Mouse (Mus musculus): ENCODE results near the gene BC024978.

BC024978 gene

DNA sequence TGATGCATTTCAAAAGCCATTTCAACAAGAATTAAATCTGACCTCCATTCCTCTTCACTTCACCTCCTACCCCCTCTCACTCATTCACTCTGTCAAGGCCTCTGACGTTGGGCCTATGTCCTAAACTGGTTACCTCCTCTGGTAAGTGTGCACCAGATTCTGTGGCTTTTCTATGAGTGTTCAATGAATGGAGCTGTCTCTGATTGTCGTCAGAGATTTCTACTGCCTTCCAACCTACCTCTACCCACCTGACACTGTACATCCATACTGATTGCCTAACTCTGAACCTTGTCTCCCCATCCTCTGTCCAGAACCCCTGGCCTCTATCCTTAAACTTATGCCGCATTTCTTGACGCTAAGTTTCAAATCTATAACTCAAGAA is 17.6 kb upstream of the BC024978 start:
- no peak for DNase-seq (ENCODE audit: low read depth)

DNA sequence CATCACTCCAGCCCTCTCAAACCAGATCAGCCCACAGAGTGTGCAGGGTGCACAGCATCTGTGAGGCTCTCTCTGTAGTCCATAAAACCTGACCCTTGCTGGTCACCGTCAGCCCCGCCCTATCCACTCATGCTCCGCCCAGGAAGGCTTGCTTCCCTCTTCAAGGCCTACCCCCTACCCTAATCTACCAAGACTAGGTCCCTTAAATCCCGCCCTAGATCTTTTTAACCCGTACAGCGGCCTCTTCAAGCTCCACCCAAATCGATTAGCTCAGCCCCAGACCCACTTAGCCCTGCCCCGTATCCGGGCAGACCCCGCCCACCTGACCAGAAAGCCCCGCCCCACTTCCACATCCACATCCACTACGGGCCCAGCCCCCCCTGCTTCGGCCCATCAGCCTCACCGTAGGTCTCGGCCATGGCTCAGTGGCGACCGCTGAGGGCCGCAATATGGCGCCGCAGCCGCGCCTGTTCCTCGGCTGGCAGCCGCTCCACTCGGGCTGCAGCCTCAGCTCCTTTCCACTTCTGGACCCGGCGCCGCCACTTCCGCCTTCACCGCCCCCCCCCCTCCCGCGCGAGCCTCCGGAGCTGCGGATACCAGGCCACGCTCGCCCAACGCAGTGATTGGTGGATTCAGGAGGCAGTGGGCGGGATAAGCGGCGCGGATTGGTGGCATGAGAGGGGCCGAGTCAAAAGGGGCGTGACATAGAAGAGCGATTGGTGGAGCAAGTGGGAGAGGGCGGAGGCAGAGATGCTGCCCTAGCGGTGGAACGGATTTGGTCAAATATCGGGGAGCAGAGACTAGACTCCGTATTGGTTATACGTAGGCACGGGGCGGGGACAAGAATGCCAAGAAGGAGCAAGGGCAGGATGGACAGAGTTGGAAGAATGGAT is 17.0 kb upstream of the BC024978 start, which contains the start of gene Rab4b:
Gene Rab4b (minus strand): TSS at position 573 of the 893 bp plus-strand sequence.
- peak; percentile 99 for DNase-seq (ENCODE audit: low read depth)

DNA sequence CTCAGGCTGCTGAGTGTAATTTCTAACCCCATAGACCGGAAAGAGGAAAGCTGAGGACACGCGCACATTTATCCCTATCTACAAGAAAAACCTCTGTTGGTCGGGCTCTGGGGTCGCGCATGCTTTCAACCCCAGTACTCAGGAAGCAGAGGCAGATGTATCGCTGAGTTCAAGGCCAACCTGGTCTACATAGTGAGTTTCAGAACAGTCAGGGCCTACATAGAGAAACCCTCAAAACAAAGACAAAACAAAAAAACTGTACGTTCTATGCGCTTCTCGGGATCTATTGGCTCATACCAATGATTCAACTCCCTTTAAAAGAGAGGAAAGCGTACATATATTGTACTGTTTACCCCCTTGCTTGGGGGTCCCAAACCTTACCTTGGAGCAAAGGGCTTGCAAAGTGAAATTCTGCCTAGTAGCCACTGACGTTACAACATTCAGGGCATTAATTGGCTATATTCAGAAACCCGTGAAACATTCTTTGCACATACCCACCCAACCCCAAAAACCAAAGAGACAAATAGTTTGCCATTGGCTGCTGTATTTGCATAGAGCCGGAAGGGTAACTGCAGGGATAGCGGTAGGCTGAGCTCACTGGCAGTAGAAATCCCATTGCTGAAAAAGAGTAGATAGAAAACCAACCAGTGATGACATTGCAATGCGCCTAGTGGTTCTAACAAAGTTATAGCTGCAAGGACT is 16.2 kb upstream of the BC024978 start:
- DNase-seq (ENCODE audit: low read depth) = no peak

DNA sequence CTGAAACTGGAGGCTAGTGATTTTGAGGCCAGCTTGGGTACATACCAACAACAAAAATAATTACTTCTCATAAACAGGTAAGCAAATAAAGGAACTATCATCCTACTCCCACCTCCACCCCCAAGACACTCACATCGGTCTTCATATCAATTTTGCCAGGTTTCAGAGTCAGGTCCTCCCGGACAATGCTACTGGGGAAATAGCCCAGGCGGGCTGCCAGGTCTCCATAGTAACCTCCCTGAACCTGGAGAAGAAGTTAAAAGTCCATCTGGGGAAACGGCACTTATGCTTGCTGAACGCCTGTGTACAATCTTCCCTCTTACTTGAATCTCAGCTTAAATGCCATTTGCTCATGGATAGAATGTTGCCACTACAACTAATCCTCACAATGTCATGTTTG is 15.5 kb upstream of the BC024978 start:
- DNase-seq (ENCODE audit: low read depth) = no peak

DNA sequence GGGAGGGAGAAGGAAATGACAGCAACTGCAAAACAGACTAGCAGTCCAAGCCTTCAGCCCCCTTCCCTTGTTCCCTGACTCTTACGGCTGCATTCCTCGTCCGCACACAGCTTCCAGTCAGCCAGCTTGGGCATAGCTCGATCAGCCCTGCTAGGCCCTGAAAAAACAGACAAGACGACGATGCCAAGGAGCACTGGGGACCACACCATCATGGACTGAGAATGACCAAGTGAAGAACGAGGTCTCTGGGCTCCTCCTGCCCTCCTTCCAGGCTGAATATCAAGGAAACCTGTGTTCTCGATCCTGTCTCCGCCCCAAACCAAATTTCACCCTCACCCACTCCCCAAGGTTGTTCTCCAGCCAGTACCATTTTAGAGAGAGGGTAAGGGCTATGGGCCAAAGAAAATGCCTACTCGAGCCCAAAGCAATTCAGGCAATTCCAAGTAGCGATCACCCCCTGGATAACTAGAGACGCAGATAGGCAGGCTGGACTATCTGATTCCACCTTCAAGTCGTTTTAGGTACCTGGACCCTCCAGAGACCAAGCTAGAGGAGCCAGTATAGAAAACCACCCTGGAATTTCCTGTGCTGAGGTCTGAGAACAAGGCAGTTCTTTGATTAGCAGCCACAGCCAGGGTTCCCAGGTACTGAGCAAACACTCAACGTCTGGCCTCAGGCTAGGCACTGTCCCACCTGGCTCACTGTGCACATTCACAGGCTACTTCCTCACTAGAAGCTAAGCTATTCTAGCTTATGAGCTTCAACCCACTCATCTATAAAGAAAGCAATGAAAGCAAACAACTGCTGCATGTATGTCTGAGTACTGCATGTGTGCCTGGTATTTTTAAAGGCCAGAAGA is 14.5 kb upstream of the BC024978 start, which contains the start of the genes Gm21983 and Mia:
Gene Gm21983 (minus strand): TSS at position 250 of the 859 bp plus-strand sequence.
Gene Mia (minus strand): TSS at position 321 of the 859 bp plus-strand sequence.
- no peak for DNase-seq (ENCODE audit: low read depth)

DNA sequence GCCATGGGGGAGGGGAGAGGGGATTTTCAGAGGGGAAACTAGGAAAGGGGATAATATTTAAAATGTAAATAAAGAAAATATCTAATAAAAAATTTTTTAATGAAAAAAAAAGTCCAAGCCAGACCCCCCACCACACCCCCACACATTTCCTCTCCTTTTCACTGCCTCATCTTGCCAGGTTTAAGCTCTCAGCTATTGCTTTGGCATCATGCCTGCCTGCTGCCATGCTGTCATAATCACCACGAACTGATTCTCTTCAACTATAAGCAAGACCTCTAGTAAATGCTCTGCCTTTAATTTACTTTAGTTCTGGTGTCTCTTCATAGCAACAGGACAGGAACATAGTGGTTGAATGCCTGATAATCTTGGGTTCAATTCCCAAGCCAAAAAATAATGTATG is 13.1 kb upstream of the BC024978 start:
- no peak for DNase-seq (ENCODE audit: low read depth)

DNA sequence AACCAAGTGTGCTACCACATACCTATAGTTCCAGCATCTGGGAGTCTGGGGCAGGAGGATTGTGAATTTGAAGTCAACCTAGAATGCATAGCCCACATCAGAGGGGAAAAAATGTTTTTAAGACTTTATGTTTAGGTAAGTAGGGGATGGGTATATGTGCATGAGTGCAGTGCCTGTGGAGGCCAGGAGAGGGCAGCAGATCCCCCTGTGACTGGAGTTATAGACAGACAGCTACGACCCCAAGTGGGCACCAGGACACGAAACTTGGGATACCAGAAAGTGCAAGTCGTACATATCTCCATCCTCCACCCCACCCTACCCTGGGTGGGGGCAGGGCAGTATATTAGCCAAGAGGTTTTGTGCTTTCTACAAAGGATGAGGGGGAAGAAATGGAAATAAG is 10.6 kb upstream of the BC024978 start:
- DNase-seq (ENCODE audit: low read depth) = peak; percentile 44

DNA sequence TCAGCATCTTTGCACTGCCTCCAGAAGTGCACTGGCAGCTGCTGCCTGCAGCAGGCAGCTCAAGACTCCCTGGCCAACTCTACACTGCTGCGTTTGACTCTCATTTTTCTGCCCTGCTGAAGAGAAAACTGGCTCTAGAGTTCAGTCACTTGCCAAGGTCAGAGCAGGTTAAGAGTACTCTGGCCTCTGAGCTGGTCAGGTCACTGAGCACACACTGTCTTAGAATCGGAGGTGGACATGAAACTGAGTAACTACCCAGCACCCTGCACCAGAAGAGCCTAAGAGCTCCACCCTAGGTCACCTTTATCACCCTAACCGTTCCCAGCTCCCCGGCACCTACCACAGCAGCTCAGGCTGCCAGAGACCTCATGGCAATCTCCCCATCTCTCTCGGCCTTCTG is 9.6 kb upstream of the BC024978 start:
- no peak for DNase-seq (ENCODE audit: low read depth)

DNA sequence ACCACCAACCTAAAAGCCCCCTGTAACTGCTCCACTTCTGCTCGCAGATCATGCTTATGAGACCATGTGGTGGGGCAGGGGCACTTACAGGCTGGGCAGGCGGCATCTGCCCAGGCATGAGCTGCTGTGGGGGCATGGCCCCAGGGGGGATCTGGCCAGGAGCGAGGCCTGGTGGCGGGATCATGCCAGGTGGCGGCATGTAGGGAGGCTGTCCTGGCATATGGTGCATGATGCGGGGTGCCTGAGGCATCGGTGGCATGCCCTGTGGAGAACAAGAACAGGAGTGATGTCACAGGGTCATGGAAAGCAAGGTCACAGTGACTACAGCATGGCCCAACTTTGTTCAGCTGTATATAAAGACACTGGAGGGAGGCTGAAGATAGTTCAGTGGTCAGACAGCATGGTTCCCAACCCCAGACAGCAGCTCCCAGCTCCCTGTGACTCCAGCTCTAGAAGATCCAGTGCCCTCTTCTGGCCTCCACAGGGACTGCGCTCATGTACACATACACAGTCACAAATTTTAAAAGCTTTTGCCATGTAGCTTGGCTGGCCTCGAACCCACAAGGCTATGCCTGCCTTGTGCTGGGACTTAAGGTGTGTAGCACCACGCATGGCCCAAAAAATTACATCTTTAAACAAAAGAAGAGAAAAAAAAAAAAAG is 6.2 kb upstream of the BC024978 start:
- no peak for DNase-seq (ENCODE audit: low read depth)

DNA sequence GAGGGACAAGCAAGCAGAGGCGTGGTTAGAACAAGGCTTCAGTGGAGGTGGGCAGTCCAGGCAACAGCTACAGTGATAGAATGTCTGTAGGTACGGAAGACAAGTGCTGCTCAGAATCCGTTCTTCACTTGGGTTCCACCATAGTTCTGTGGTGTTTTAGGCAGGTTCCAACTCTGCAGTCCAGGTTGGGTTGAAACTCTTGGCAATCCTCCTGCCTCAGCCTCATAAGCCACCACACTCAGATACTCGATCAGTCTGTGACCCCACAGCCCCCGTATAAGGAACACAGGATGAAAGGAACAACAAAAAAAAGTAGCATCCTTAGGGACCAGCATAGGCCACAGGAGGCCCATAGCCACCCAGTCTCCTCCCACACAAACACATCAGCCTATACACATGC is 3.1 kb upstream of the BC024978 start:
- no peak for DNase-seq (ENCODE audit: low read depth)

DNA sequence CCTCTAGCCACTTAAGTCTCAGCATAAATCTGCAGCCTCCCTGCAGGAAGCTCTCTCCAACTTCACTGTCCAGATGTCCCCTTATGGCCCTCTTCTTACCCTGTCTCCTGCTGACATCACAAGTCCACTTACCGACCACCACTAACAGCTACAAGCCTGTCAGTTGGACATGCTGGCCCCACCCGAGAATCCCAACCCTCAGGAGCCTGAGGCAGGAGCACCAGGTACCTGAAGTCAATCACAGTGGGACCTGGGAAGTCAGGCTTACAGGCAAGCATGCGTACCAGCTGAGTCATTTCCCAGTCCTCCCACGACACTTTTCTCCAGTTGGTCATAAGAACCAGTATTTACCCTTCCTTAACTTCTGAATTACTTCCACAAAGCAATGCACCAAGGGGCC is 1.9 kb upstream of the BC024978 start:
- DNase-seq (ENCODE audit: low read depth) = no peak

DNA sequence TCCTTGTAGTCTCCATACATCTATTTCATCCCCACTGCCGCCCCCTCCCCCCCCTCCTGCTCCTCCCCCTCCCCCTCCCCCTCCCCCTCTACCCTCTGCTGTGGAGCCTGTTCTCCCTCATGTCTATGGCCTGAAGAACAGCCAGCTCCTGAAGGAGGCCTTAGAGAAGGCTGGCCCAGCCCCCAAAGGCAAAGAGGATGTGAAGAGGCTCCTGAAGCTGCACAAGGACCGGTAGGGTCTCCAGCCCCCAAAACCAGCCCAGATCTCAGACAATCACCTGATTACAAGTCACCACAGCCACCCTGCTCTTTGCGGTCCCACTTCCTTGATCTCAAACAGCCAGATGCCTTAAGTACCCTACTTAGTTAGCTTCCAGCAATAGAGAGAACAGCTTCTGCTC is 1.6 kb downstream of the BC024978 start:
- DNase-seq (ENCODE audit: low read depth) = no peak

DNA sequence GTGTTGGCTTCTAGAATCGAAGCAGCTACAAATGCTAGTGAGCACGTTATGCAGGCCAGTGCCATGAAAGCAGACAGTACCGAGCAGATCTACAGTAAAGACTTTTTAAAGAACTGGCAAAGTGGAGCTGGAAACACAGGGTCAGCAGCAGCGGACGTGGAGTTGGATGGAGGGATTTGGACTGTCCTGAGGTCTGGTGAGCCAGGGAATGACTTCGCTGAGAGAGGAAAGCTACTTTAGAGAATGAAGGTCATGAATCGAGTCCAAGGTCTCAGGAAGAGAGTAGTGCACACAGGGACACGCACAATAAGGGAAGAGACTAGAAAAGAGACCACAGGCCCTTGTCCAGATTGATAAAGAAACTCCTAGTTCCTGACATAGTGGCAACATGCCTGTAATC is 2.1 kb downstream of the BC024978 start:
- DNase-seq (ENCODE audit: low read depth) = no peak

DNA sequence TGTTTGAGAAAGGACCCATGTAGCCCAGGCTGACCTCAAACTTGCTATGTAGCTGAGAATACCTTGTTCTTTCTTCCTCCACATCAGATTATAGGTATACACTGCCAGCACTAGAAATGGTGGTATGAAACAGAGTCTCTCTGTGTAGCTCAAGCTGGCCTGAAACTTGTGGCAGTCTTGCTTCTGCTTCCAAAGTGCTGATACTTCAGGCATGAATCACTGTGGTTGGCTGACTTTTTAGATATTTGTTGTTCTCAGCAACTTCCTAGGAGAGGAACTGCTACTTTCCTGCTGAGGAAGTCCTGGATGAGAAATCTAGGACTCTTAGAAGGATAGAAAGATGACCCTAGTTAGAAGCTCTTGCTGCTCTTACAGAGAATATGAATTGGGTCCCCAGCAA is 2.8 kb downstream of the BC024978 start:
- no peak for DNase-seq (ENCODE audit: low read depth)

DNA sequence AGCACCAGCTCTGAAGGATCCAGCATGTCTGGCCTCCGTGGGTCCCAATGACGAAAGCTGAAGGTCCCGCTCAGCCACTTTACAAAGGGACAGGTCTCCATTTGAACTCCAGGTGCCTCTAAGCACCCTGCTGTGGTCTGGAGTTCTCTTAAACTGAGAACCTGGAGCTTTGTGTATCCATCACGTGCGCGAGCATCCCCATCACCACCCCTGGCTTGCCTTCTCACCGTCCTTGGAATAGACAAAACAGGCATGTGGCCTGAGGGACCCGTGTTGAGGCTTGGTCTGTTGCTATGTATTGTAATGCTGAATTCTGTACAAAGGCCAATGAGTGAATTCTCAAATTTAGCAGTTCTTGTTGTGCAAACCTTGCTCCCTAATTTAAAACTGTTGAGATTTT is 3.2 kb downstream of the BC024978 start:
- DNase-seq (ENCODE audit: low read depth) = no peak

DNA sequence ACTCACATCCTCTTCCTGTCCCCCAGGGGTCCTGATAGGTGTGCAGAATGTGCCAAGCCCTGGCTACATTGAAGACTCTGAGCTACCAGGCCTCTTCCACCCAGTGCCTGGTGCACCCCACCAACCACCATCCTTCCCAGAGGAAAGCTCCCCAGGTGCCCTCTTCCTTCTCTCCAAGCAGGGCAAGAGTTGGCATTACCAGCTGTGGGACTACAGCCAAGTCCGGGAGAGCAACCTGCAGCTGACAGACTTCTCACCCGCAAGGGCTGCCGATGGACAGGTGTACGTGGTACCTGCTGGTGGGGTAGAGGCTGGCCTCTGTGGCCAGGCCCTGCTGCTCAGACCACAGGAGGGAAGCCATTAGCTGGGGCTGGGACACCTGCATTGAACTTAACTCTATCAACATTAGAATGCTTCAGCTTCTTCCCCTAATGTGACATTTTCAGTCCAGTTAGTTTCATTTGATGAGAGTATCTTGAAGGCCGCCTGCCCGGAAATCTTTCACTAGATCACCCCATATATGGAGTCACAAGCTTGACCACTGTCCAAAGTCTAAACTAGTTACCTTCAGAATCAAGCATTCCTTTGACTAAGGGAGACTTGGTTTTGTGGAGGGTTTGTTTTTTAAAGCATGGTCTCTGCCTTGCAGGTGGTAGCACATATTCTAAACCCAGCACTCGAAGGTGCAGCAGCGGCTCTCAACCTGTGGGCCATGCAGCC is 8.3 kb downstream of the BC024978 start:
- DNase-seq (ENCODE audit: low read depth) = no peak

DNA sequence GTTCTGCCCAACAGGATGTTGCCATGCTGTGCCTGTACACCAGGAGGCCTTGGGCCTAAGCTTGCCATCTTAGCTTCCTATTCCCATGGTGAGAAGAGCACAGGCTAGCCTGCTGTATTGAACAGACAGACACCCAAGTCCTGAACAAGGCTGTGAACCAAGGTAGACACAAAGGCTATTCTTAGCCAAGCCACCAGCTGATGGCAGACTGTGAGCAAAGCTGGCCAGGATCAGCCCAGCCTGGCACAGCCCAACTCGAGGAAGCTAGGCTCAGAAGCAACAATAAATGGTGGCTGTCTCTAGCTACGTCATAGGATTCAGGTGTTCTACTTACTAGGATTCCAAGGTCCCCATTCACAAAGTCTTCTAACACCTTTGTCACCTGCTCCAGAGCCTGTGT is 17.0 kb downstream of the BC024978 start:
- no peak for DNase-seq (ENCODE audit: low read depth)

DNA sequence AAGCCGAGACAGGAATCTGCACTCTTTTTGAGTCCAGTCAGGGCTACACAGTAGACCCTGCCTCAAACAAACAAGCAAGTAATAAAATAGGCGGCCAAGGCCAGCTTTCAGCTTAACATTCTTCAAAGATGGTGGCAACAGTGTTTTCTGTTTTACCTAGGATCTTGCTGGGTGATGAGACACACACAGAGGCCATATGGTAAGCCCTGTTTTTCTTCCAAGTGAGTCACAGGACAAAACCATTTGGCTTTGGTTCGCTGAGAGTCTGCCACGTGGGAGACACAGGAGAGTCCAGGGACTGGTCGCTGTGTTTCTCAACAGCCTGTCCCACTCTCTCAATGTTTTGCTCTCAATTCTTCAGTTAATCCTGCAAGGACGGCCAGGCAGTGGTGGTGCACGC is 23.0 kb downstream of the BC024978 start:
- no peak for DNase-seq (ENCODE audit: low read depth)

DNA sequence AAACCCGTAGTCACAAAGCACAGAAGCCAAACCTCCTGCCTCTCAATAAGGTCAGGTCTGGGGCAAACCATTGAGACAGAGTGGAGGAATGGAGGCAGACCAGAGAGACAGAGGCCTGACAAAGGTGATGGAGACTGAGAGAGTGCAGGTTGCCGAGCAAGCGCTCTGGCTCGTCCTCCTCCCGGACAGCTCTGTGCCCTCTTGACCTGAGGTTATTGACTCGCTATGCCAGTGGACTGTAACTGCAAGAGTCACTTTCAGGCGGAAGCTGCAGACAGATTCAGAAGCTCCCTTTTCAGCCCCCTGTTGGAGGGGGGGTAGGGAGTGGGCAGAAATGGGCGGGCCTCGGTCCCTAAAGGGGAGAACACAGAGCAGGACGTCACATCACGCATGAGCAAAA is 24.4 kb downstream of the BC024978 start:
- no peak for DNase-seq (ENCODE audit: low read depth)

DNA sequence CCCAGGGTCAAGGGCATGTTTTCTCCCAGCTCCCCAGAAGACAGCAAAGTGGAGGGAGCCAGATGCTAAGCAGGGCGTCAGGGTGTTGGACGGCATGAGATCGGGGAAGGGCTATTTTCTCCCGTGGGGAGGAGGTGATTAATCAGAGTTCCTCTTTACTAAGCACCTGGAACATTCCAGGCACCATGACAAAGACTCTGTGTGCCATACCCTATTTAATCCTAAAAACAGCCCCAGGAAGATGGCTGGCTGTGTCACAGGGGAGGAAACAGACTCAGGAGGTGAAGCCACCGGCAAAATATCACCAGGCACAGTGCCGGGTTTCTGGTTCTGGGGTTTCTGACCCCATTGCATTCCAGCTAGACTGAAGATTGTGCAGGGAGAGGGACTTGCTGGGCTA is 26.4 kb downstream of the BC024978 start:
- no peak for DNase-seq (ENCODE audit: low read depth)

DNA sequence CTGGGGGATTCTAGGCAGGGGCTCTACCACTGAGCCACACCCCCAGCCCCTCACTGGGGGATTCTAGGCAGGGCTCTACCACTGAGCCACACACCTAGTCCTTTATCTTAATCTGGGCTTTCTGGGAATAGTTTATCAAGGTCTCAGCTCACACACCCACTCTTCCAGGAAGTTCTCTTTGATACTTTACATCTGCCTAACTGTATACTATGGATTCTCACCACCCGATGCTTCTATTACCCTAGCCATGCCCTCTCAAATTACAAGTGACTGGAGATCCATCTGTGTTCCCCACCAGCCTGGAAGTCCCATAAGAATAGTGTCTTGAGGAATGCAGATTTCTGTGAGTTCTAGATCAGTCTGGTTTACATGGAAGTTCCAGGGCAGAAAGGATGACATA is 27.0 kb downstream of the BC024978 start:
- peak; percentile 48 for DNase-seq (ENCODE audit: low read depth)
